Mouse (Mus musculus) splenic B cell, adult 2 months (primary cell): ENCODE data around the gene Ace3.
"Not testable (repeated sequence)": the region's sequence is repeated elsewhere in the genome, so short reads cannot be mapped to it uniquely, and the experiment has no call there.

Experiments
- DNase-seq: peaks from one replicate; pipeline ENCODE4 v3.0.0-alpha.2; 2011; ENCODE audit warnings: low read depth, low spot score
- H3K27me3 ChIP-seq: 2 replicates; pipeline ENCODE4 v1.6.1; 2012; ENCODE audit warnings: mild to moderate bottlenecking, low read length, moderate library complexity, mixed read lengths; ENCODE audit not compliant: control insufficient read depth, poor library complexity, insufficient read depth, severe bottlenecking
- H3K36me3 ChIP-seq: 2 replicates; pipeline ENCODE4 v1.6.1; 2012; ENCODE audit warnings: mild to moderate bottlenecking, low read length, moderate library complexity, mixed read lengths; ENCODE audit not compliant: control insufficient read depth, poor library complexity, insufficient read depth, severe bottlenecking

Ace3 gene

GRCm38 (mm10) chr11:106007821-106008220 lies 13.3 kb downstream of the Ace3 start, which contains the start of gene Kcnh6:
Kcnh6 (plus strand) TSS chr11:106008124.
- no peaks in the 10 kb centered on the region for H3K27me3 ChIP-seq
- H3K36me3 ChIP-seq: no peaks in the 10 kb centered on the region
- peak; percentile 65 for DNase-seq

GRCm38 (mm10) chr11:106012711-106013110 lies 18.2 kb downstream of the Ace3 start:
- Histone ChIP-seq H3K36me3 (no peaks in the 10 kb centered on the region), H3K27me3 (no peaks in the 10 kb centered on the region)
- no peak for DNase-seq

GRCm38 (mm10) chr11:106013556-106014225 lies 19.2 kb downstream of the Ace3 start:
- H3K36me3 ChIP-seq: no peaks in the 10 kb centered on the region
- H3K27me3 ChIP-seq: no peaks in the 10 kb centered on the region
- DNase-seq: no peak

- DNase-seq: no peak
- Histone ChIP-seq H3K36me3 (no peaks in the 10 kb centered on the region), H3K27me3 (no peaks in the 10 kb centered on the region)
Measured at GRCm38 (mm10) chr11:106016440-106016839, 22.0 kb downstream of the Ace3 start.

GRCm38 (mm10) chr11:106020051-106020763 lies 25.7 kb downstream of the Ace3 start:
- peak; percentile 39 for DNase-seq

GRCm38 (mm10) chr11:106025774-106026173 lies 31.3 kb downstream of the Ace3 start:
- DNase-seq: no peak
- H3K27me3 ChIP-seq: no peaks in the 10 kb centered on the region
- 0 out of 2 replicates have a peak, but pooled peaks cover 2% of the 10 kb centered on the region for H3K36me3 ChIP-seq

More at GRCm38 (mm10) chr11:106020051-106020763, 25.7 kb downstream of the Ace3 start:
- Histone ChIP-seq H3K27me3 (no peaks in the 10 kb centered on the region), H3K36me3 (no peaks in the 10 kb centered on the region)

- no peaks in the 10 kb centered on the region for H3K27me3 ChIP-seq
- H3K36me3 ChIP-seq: 0 out of 2 replicates have a peak, but pooled peaks cover 2% of the 10 kb centered on the region
- peak; percentile 83 for DNase-seq
Measured at GRCm38 (mm10) chr11:106026465-106027151, 32.1 kb downstream of the Ace3 start.

GRCm38 (mm10) chr11:106027607-106028006 lies 33.1 kb downstream of the Ace3 start:
- DNase-seq: no peak

GRCm38 (mm10) chr11:106032074-106032473 lies 37.6 kb downstream of the Ace3 start:
- H3K36me3 ChIP-seq, DNase-seq, H3K27me3 ChIP-seq: not testable (repeated sequence)

More at GRCm38 (mm10) chr11:106027607-106028006, 33.1 kb downstream of the Ace3 start:
- H3K36me3 ChIP-seq: 0 out of 2 replicates have a peak, but pooled peaks cover 2% of the 10 kb centered on the region
- no peaks in the 10 kb centered on the region for H3K27me3 ChIP-seq

GRCm38 (mm10) chr11:106033491-106033919 lies 39.0 kb downstream of the Ace3 start:
- Histone ChIP-seq H3K36me3 (no peaks in the 10 kb centered on the region), H3K27me3 (no peaks in the 10 kb centered on the region)
- DNase-seq: peak; percentile 83

GRCm38 (mm10) chr11:106034986-106035385 lies 40.5 kb downstream of the Ace3 start:
- DNase-seq: peak; percentile 38
- Histone ChIP-seq H3K27me3 (no peaks in the 10 kb centered on the region), H3K36me3 (no peaks in the 10 kb centered on the region)

- Histone ChIP-seq H3K36me3 (0 out of 2 replicates have a peak, but pooled peaks cover under 1% of the 10 kb centered on the region), H3K27me3 (no peaks in the 10 kb centered on the region)
- DNase-seq: peak; percentile 98
Measured at GRCm38 (mm10) chr11:106036548-106037417, 42.3 kb downstream of the Ace3 start, which contains the start of gene Dcaf7. Dcaf7 (plus strand) TSS chr11:106036872.

- Histone ChIP-seq H3K36me3 (0 out of 2 replicates have a peak, but pooled peaks cover 2% of the 10 kb centered on the region), H3K27me3 (no peaks in the 10 kb centered on the region)
- DNase-seq: peak; percentile 48
Measured at GRCm38 (mm10) chr11:106037418-106037751, 42.9 kb downstream of the Ace3 start.

GRCm38 (mm10) chr11:106044349-106044748 lies 49.9 kb downstream of the Ace3 start:
- no peak for DNase-seq
- no peaks in the 10 kb centered on the region for H3K27me3 ChIP-seq

More at GRCm38 (mm10) chr11:106044349-106044748, 49.9 kb downstream of the Ace3 start:
- peaks cover 7% of the 10 kb centered on the region for H3K36me3 ChIP-seq
